Mouse (Mus musculus) liver, embryonic 14.5 days (tissue): Measurements from ENCODE around the gene Cenpk. TPM values are rescaled to one million over a fixed set of nuclear protein-coding genes. Genes with fewer than 3 reads are reported as not detected.

Experiments used
- ATAC-seq: fragments of 200-750 bp; cut with Nextera tagmentation; 2 replicates; pipeline ENCODE4 v1.8.0; 2017; ENCODE audit warnings: moderate number of reproducible peaks, mild to moderate bottlenecking, moderate library complexity; ENCODE audit not compliant: insufficient read depth
- DNase-seq, 3 experiments: peaks; one replicate each; pipeline ENCODE4 v3.0.0-alpha.2; 2012 to 2013; ENCODE audit warnings: low read depth in 3 of 3, low spot score in 3 of 3
- H3K27ac ChIP-seq: fragments of 300-500 bp; sonication (generic); 2 replicates; pipeline ENCODE4 v1.5.1; 2014; ENCODE audit warnings: moderate library complexity, mild to moderate bottlenecking, control low read depth, inconsistent platforms
- H3K27me3 ChIP-seq: fragments of 300-500 bp; sonication (generic); 2 replicates; pipeline ENCODE4 v1.6.1; 2014; ENCODE audit warnings: mild to moderate bottlenecking, low read length, moderate library complexity; ENCODE audit not compliant: control insufficient read depth, insufficient read depth
- H3K36me3 ChIP-seq: fragments of 300-500 bp; sonication (generic); replicated peaks from 2 replicates; pipeline ENCODE4 v1.6.1; 2014; ENCODE audit warnings: low read depth; ENCODE audit not compliant: control insufficient read depth, insufficient read depth
- H3K4me1 ChIP-seq, 2 experiments: fragments of 200-500 bp in 1 of 2; fragments of 300-500 bp in 1 of 2; sonication (generic) in 1 of 2; replicated peaks; 2 replicates each; pipeline ENCODE4 v1.6.1; 2012 to 2014; ENCODE audit warnings: antibody characterized with exemption in 1 of 2, inconsistent platforms in 1 of 2, low read length in 1 of 2; ENCODE audit not compliant: control insufficient read depth in 2 of 2, insufficient read depth in 2 of 2
- H3K4me2 ChIP-seq: fragments of 300-500 bp; sonication (generic); 2 replicates; pipeline ENCODE4 v1.6.1; 2014; ENCODE audit warnings: low read depth, mild to moderate bottlenecking, control low read depth, moderate library complexity
- H3K4me3 ChIP-seq, 2 experiments: fragments of 200-500 bp in 1 of 2; fragments of 300-500 bp in 1 of 2; sonication (generic) in 1 of 2; 2 replicates each; pipeline ENCODE4 v1.5.1; 2012 to 2014; ENCODE audit warnings: low read depth in 2 of 2, low read length in 2 of 2, mild to moderate bottlenecking in 2 of 2, control low read depth in 1 of 2, inconsistent platforms in 1 of 2, moderate library complexity in 1 of 2; ENCODE audit not compliant: insufficient read depth in 1 of 2
- H3K9ac ChIP-seq: fragments of 300-500 bp; sonication (generic); replicated peaks from 2 replicates; pipeline ENCODE4 v1.6.1; 2014; ENCODE audit warnings: mild to moderate bottlenecking, control low read depth, moderate library complexity
- H3K9me3 ChIP-seq: fragments of 300-500 bp; sonication (generic); 2 replicates; pipeline ENCODE4 v1.6.1; 2016; ENCODE audit warnings: low read length, mixed read lengths; ENCODE audit not compliant: control insufficient read depth
- CTCF ChIP-seq: IDR thresholded peaks from 2 replicates; pipeline ENCODE4 v1.5.1; 2016; ENCODE audit warnings: antibody characterized with exemption, low read depth, control low read depth
- EP300 ChIP-seq: IDR thresholded peaks from 2 replicates; pipeline ENCODE4 v1.6.1; 2016; ENCODE audit warnings: antibody characterized with exemption, low read depth
- WGBS: fragments of 180-500 bp; shearing (Covaris S2); extraction: QIAGEN DNeasy Blood & Tissue Kit; methylation state at CpG from one replicate; pipeline ENCODE4 v1.1.7; 2014; ENCODE audit not compliant: insufficient replicate concordance; 5-methylcytosine and 5-hydroxymethylcytosine counted together
- polyA plus RNA-seq, 2 experiments: library from polyadenylated mRNA; depleted of rRNA in 1 of 2; stranded (reverse) in 1 of 2; unstranded in 1 of 2; fragments of >200 nt; fragmentation: Nextera tagmentation in 1 of 2; extraction: Ambion mirVana in 1 of 2; gene quantifications; 2 replicates each; pipeline versions ENCODE4 v1.2.1 to v1.2.3; 2012 to 2014

The Cenpk gene
- polyA plus RNA-seq, 2 experiments: 33.2 to 95.0 TPM

DNA sequence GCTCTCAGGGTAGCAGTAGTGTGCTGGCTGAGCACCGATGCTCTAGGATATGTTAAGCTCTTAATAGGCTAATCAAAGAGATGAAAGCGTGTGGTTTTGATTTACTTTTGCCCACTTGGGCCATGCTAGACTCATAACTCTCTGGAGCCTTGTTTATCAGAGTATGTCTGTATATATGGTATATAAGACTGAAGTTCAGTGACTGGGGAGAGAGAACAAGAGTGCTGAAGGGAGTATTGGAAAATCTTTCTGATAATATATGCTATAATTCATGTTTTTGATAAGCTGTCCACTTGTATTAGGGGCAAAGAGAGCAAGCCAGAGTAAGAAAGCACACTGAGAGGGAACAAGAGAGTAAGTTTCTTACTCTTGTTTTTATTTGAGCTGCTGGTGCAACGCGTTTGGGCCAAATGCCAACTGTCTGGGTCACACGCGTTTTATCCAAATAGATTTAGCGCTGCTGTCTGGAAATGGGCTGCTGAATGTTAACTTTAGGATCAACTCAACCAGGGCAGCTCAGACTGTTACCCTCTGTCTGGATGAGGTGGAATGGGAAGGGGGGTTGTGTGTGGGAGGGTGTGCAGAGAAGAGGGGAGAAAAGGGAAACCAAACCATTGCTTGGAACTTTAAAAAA lies 59.9 kb downstream of the Cenpk start:
- no peaks in the 10 kb centered on the region for H3K36me3 ChIP-seq
- no peaks in the 10 kb centered on the region for H3K27me3 ChIP-seq
- H3K4me1 ChIP-seq: peaks cover 0 to 2% of the 10 kb centered on the region in 2 experiments; a peak in 1 of 4 replicates
- no peak overlapping the region for H3K27ac ChIP-seq
- TF ChIP-seq EP300: no peak
- TF ChIP-seq CTCF: no peak
- 4% methylated on average over 7 of the region's 7 CpGs for WGBS
- H3K4me3 ChIP-seq: peak overlapping the region; percentile 39 to 64
- H3K9ac ChIP-seq: peak overlapping the region; percentile 54; the same call in 1 of the 2 replicates
- H3K4me2 ChIP-seq: peak overlapping the region; percentile 89
- ATAC-seq: peak; percentile 17; the same call in 1 of the 2 replicates
- no peaks in the 10 kb centered on the region for H3K9me3 ChIP-seq
- peak in 1 of 3 experiments; percentile 13 for DNase-seq

DNA sequence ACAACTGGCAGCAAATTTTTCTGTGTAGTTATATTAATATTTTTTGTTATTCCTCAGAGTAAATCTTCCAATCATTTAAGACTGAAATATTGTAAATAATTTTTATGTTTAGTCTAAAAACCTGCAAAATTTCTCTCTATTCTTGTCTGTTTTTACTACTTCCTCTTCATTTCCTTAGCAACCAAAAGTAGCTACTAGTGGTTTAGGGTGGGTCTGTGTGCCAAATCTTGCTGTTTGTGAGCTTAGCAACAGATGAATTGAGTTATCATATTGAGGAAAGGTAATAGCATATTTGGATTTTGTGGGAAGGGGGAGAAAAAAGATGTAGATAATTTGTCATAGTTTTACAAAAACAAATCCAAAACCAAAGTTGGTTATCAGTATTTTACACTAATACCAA lies 60.8 kb downstream of the Cenpk start:
- H3K9ac ChIP-seq: no peak overlapping the region
- H3K9me3 ChIP-seq: no peaks in the 10 kb centered on the region
- no peak for TF ChIP-seq CTCF
- H3K4me1 ChIP-seq: peaks cover 0 to 2% of the 10 kb centered on the region in 2 experiments; a peak in 1 of 4 replicates
- H3K4me2 ChIP-seq: no peak overlapping the region
- H3K4me3 ChIP-seq: no peak overlapping the region
- ATAC-seq (no peak), DNase-seq (no peak)
- no peaks in the 10 kb centered on the region for H3K27me3 ChIP-seq
- no peaks in the 10 kb centered on the region for H3K36me3 ChIP-seq
- no peak overlapping the region for H3K27ac ChIP-seq

DNA sequence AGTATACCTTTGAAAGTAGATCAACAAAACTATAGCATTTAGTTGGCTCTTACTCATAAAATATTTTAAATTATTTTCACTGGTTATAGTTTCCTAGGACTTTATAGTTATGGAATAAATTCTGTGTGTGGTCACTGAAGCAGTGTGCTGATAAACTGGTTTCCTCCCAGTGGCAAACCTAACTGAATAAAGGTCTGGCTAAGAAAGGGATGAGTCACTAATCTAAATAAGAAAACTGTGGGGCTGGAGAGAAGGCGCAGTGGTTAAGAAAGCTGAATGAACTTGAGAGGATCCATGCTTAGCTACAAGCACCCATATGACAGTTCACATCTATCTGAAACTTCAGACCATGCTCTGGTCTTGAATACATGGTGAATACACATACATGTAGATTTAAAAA lies 67.1 kb downstream of the Cenpk start:
- Histone ChIP-seq H3K4me3 (no peak overlapping the region), H3K4me2 (no peak overlapping the region), H3K27me3 (no peaks in the 10 kb centered on the region), H3K4me1 (no peaks in the 10 kb centered on the region), H3K27ac (no peak overlapping the region), H3K9ac (no peak overlapping the region), H3K36me3 (no peaks in the 10 kb centered on the region), H3K9me3 (no peaks in the 10 kb centered on the region)
- DNase-seq (no peak), ATAC-seq (no peak)
- 41% methylated on average over 1 of the region's 1 CpGs for WGBS
- TF ChIP-seq EP300 (no peak), CTCF (no peak)

Other genes starting within 250 kb of the Cenpk start
- 5.2 and 5.3 TPM in 2 replicates for gene Nln, start 119.0 kb upstream of the Cenpk start, polyA plus RNA-seq (2012; rRNA removed)
- gene Nln, start 119.0 kb upstream of the Cenpk start, polyA plus RNA-seq (2014; fragmentation: Nextera tagmentation; extraction: Ambion mirVana): 10.8 and 13.7 TPM in 2 replicates
- gene Sgtb, start 118.9 kb upstream of the Cenpk start, polyA plus RNA-seq (2012; rRNA removed): 0.21 and 0.26 TPM in 2 replicates
- 0.58 TPM in 2 replicates for gene Sgtb, start 118.9 kb upstream of the Cenpk start, polyA plus RNA-seq (2014; fragmentation: Nextera tagmentation; extraction: Ambion mirVana)
- gene Trappc13, start 50.1 kb upstream of the Cenpk start, polyA plus RNA-seq (2012; rRNA removed): 4.6 and 7.3 TPM in 2 replicates
- 22.0 and 23.1 TPM in 2 replicates for gene Trappc13, start 50.1 kb upstream of the Cenpk start, polyA plus RNA-seq (2014; fragmentation: Nextera tagmentation; extraction: Ambion mirVana)
- gene Trim23, start 49.8 kb upstream of the Cenpk start, polyA plus RNA-seq (2012; rRNA removed): 3.2 and 5.1 TPM in 2 replicates
- gene Trim23, start 49.8 kb upstream of the Cenpk start, polyA plus RNA-seq (2014; fragmentation: Nextera tagmentation; extraction: Ambion mirVana): 10.0 and 10.4 TPM in 2 replicates
- gene Ppwd1, start 232 bp downstream of the Cenpk start, polyA plus RNA-seq (2012; rRNA removed): 4.8 and 7.6 TPM in 2 replicates
- gene Ppwd1, start 232 bp downstream of the Cenpk start, polyA plus RNA-seq (2014; fragmentation: Nextera tagmentation; extraction: Ambion mirVana): 8.5 and 8.9 TPM in 2 replicates
- gene Adamts6, start 59.2 kb downstream of the Cenpk start, polyA plus RNA-seq (2012; rRNA removed): 0.29 and 0.35 TPM in 2 replicates
- 0.08 and 0.11 TPM in 2 replicates for gene Adamts6, start 59.2 kb downstream of the Cenpk start, polyA plus RNA-seq (2014; fragmentation: Nextera tagmentation; extraction: Ambion mirVana)